Comparison of ENCODE assay signal across 9 mouse cellular contexts in the genomic region with DNA sequence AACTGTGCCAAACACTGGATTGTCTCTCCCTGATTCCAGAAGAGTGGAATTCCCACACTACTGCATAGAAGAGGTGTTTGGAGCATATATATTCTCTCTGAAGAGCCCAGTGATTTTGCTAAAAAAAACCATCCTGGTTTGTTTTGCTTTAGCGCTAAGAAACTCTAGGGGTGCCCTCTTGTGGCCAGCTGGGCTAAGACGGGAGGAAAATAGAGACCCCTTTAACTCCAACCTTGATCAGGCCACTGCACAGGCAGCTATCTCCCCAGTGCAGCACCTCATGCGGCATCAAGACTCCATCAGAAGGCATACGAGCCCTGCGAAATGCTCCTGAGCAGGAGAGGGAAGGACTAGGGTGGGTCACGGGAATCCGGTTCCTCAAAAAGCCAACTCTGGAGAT. TPM values are rescaled to one million over a fixed set of nuclear protein-coding genes. Genes with fewer than 3 reads are reported as not detected.
DNase-seq lines count a peak whose midpoint lies in the region; ATAC-seq and TF ChIP-seq lines count a peak whose summit lies in the region.
"Had no signal": no experiment of that assay in that cellular context is flagged by ENCODE, and none has a peak within 500 bp of the region (broad histone marks: within the 10 kb centered on the region; RNA-seq: fewer than 3 reads in every experiment).

No protein-coding gene starts in this region.

- DNase-seq in gastrocnemius, adult 2 months, result peak; percentile 72
- no peak for DNase-seq in gastrocnemius, adult 8-10 months (ENCODE audit: low spot score in 2 of 2)
- peak; percentile 63 for DNase-seq in cerebellum, adult 11 months
- peak; percentile 82 for DNase-seq in forebrain, embryonic 14.5 days (ENCODE audit: low spot score)
- DNase-seq in hindbrain, embryonic 14.5 days (ENCODE audit: low spot score), result peak; percentile 80
- DNase-seq in left cerebral cortex, postnatal 4 days, result peak; percentile 82
- DNase-seq in mesoderm, embryonic 11.5 days (ENCODE audit: low read depth, low spot score), result peak; percentile 66
- peak; percentile 40 to 82 for DNase-seq in spleen, postnatal 10 days (ENCODE audit: low spot score in 2 of 2)

- peak; percentile 74 for TF ChIP-seq CTCF in gastrocnemius, adult 2 months (IDR thresholded peaks at IDR 0.05)

- no peaks in the 10 kb centered on the region for H3K9me3 ChIP-seq in forebrain, embryonic 14.5 days (replicated peaks; ENCODE audit: control insufficient read depth, low read length)
- H3K9me3 ChIP-seq in hindbrain, embryonic 14.5 days (ENCODE audit: control insufficient read depth, low read length), result no peaks in the 10 kb centered on the region

- WGBS in forebrain, embryonic 14.5 days, result 14% methylated on average over 7 of the region's 7 CpGs
- WGBS in hindbrain, embryonic 14.5 days, result 4% methylated on average over 7 of the region's 7 CpGs

- no peak for ATAC-seq in forebrain, embryonic 14.5 days
- ATAC-seq in hindbrain, embryonic 14.5 days (ENCODE audit: low FRiP score), result no peak

- H3K27me3 ChIP-seq in forebrain, embryonic 14.5 days (replicated peaks; ENCODE audit: control insufficient read depth, insufficient read depth, low read length), result 0 out of 2 replicates have a peak, but pooled peaks cover 3% of the 10 kb centered on the region
- peaks cover 5% of the 10 kb centered on the region; the same call in 1 of the 2 replicates for H3K27me3 ChIP-seq in hindbrain, embryonic 14.5 days (ENCODE audit: control insufficient read depth, insufficient read depth, low read length)

- intact Hi-C loops in gastrocnemius, adult 2 months (cut with DNase I), result no loop called here
- intact Hi-C loops in left cerebral cortex, postnatal 4 days (cut with DNase I), result no loop called here

- no peak overlapping the region for H3K27ac ChIP-seq in gastrocnemius, adult 2 months
- no peak overlapping the region for H3K27ac ChIP-seq in forebrain, embryonic 14.5 days (ENCODE audit: low read depth, low read length)
- no peak overlapping the region for H3K27ac ChIP-seq in hindbrain, embryonic 14.5 days

- peak overlapping the region; percentile 17; the same call in 1 of the 2 replicates for H3K4me2 ChIP-seq in forebrain, embryonic 14.5 days (ENCODE audit: low read length)
- H3K4me2 ChIP-seq in hindbrain, embryonic 14.5 days (replicated peaks), result peak overlapping the region; percentile 27

- H3K9ac ChIP-seq in forebrain, embryonic 14.5 days (ENCODE audit: low read length), result 0 out of 2 replicates have a peak overlapping the region, but pooled peaks have one; percentile 13
- H3K9ac ChIP-seq in hindbrain, embryonic 14.5 days, result no peak overlapping the region

- H3K36me3 ChIP-seq in forebrain, embryonic 14.5 days (ENCODE audit: control insufficient read depth, insufficient read depth, low read length), result no peaks in the 10 kb centered on the region
- H3K36me3 ChIP-seq in hindbrain, embryonic 14.5 days (replicated peaks; ENCODE audit: control insufficient read depth, insufficient read depth), result no peaks in the 10 kb centered on the region

- no peaks in the 10 kb centered on the region for H3K4me1 ChIP-seq in forebrain, embryonic 14.5 days (ENCODE audit: control insufficient read depth, insufficient read depth, low read length)
- H3K4me1 ChIP-seq in hindbrain, embryonic 14.5 days (replicated peaks; ENCODE audit: control insufficient read depth, insufficient read depth, low read length), result peaks cover 5% of the 10 kb centered on the region; the same call in 1 of the 2 replicates

- H3K4me3 ChIP-seq in gastrocnemius, adult 2 months, result peak overlapping the region; percentile 56
- no peak overlapping the region for H3K4me3 ChIP-seq in forebrain, embryonic 14.5 days (ENCODE audit: low read depth, low read length)
- no peak overlapping the region for H3K4me3 ChIP-seq in hindbrain, embryonic 14.5 days (replicated peaks; ENCODE audit: low read length)

RNA-seq across cellular contexts. Expression of gene Alox12b, which starts 6.3 kb away (rescaled TPM):
- not detected for total RNA-seq in gastrocnemius, adult 2 months (2021)
- not detected for total RNA-seq in gastrocnemius, adult 8-10 months (2022)
- 0.15 TPM in 1 of 2 replicates, not detected in the other for polyA plus RNA-seq in forebrain, embryonic 14.5 days (2014; fragmentation: Nextera tagmentation; extraction: Ambion mirVana)
- polyA plus RNA-seq in hindbrain, embryonic 14.5 days (2014; fragmentation: Nextera tagmentation; extraction: Ambion mirVana), result 0.59 and 0.60 TPM in 2 replicates
- total RNA-seq in left cerebral cortex, postnatal 4 days (2021), result under 1 TPM; 0.16 to 0.18 TPM
- polyA plus RNA-seq: C2C12 had no signal

RNA-seq across cellular contexts. Expression of gene Aloxe3, which starts 24.7 kb away (rescaled TPM):
- total RNA-seq in gastrocnemius, adult 2 months (2021), result not detected
- under 1 TPM in 1 of 4 experiments, not detected in 3; 0.21 TPM for total RNA-seq in gastrocnemius, adult 8-10 months (2022)
- 0.94 and 2.1 TPM in 2 replicates for polyA plus RNA-seq in forebrain, embryonic 14.5 days (2014; fragmentation: Nextera tagmentation; extraction: Ambion mirVana)
- polyA plus RNA-seq in hindbrain, embryonic 14.5 days (2014; fragmentation: Nextera tagmentation; extraction: Ambion mirVana), result 4.3 and 4.9 TPM in 2 replicates
- 10 to 100 TPM; 10.8 to 13.1 TPM for total RNA-seq in left cerebral cortex, postnatal 4 days (2021)

RNA-seq across cellular contexts. Expression of gene 9130213A22Rik, which starts 28.1 kb away (rescaled TPM):
- under 1 TPM in 1 of 2 experiments, not detected in 1; 0.20 TPM for total RNA-seq in gastrocnemius, adult 2 months (2021)
- under 1 TPM in 1 of 4 experiments, not detected in 3; 0.18 TPM for total RNA-seq in gastrocnemius, adult 8-10 months (2022)
- 0.14 TPM in 2 replicates for polyA plus RNA-seq in forebrain, embryonic 14.5 days (2014; fragmentation: Nextera tagmentation; extraction: Ambion mirVana)
- polyA plus RNA-seq in hindbrain, embryonic 14.5 days (2014; fragmentation: Nextera tagmentation; extraction: Ambion mirVana), result 0.39 and 0.56 TPM in 2 replicates
- 1 to 10 TPM; 1.2 to 1.7 TPM for total RNA-seq in left cerebral cortex, postnatal 4 days (2021)

RNA-seq across cellular contexts. Expression of gene Hes7, which starts 30.2 kb away (rescaled TPM):
- total RNA-seq in gastrocnemius, adult 2 months (2021), result not detected
- not detected for total RNA-seq in gastrocnemius, adult 8-10 months (2022)
- 0.23 and 0.24 TPM in 2 replicates for polyA plus RNA-seq in forebrain, embryonic 14.5 days (2014; fragmentation: Nextera tagmentation; extraction: Ambion mirVana)
- polyA plus RNA-seq in hindbrain, embryonic 14.5 days (2014; fragmentation: Nextera tagmentation; extraction: Ambion mirVana), result 0.43 and 0.52 TPM in 2 replicates
- total RNA-seq in left cerebral cortex, postnatal 4 days (2021), result 1 to 10 TPM; 2.3 to 2.6 TPM

RNA-seq across cellular contexts. Expression of gene Alox8, which starts 47.2 kb away (rescaled TPM):
- total RNA-seq in gastrocnemius, adult 2 months (2021), result not detected
- total RNA-seq in gastrocnemius, adult 8-10 months (2022), result not detected
- polyA plus RNA-seq in forebrain, embryonic 14.5 days (2014; fragmentation: Nextera tagmentation; extraction: Ambion mirVana), result 0.08 TPM in 1 of 2 replicates, not detected in the other
- polyA plus RNA-seq in hindbrain, embryonic 14.5 days (2014; fragmentation: Nextera tagmentation; extraction: Ambion mirVana), result 0.25 and 0.30 TPM in 2 replicates
- total RNA-seq in left cerebral cortex, postnatal 4 days (2021), result 1 to 10 TPM; 1.2 to 2.5 TPM

Comparison
In these comparisons a context has a peak if more than half of its experiments do, and no peak if none do; other contexts are left out.
1. DNase-seq: peak in gastrocnemius, adult 2 months (single experiment), cerebellum, adult 11 months (single experiment), forebrain, embryonic 14.5 days (single experiment), hindbrain, embryonic 14.5 days (single experiment), left cerebral cortex, postnatal 4 days (single experiment), mesoderm, embryonic 11.5 days (single experiment) and spleen, postnatal 10 days (2 of 2); none in gastrocnemius, adult 8-10 months (0 of 2).
2. RNA of gene Aloxe3, which starts 24.7 kb away (total RNA-seq): 10.8 to 13.1 TPM in left cerebral cortex, postnatal 4 days; 0.21 TPM in gastrocnemius, adult 8-10 months and not detected in gastrocnemius, adult 2 months; every median in the first group is over 4 times any median in the second.